Comparison of ENCODE assay signal across 8 mouse cellular contexts in the genomic region with DNA sequence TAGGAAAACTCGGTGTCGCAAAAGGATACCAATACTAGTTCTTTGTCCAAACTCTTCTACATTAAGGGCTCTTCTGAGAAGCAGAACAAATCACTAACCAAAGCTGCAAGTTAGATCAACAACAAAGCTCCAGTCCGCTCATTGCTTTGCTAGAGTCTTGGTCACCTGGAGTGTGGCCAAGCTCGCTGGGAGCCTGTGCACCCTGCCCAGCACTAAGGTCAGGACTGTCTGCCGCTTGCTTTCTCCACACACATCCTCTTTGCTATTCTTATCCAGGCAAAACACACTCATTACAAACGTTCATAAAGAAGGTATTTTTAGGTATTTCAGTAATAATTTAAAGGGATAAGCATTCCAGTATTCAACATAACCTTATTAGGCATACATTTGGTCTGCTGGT.
DNase-seq lines count a peak whose midpoint lies in the region; ATAC-seq and TF ChIP-seq lines count a peak whose summit lies in the region.

No protein-coding gene starts in this region.

- H3K27me3 ChIP-seq in heart, embryonic 11.5 days (ENCODE audit: control insufficient read depth, insufficient read depth, low read length), result no peaks in the 10 kb centered on the region
- H3K27me3 ChIP-seq in heart, embryonic 10.5 days (ENCODE audit: insufficient read depth, poor library complexity, severe bottlenecking), result no peaks in the 10 kb centered on the region
- H3K27me3 ChIP-seq in stomach, postnatal 0 days (ENCODE audit: control insufficient read depth, insufficient read depth, low read length), result no peaks in the 10 kb centered on the region

- peaks cover 6% of the 10 kb centered on the region; the same call in 1 of the 2 replicates for H3K4me1 ChIP-seq in heart, embryonic 11.5 days (ENCODE audit: control insufficient read depth, insufficient read depth, low read length)
- no peaks in the 10 kb centered on the region for H3K4me1 ChIP-seq in heart, embryonic 10.5 days
- H3K4me1 ChIP-seq in stomach, postnatal 0 days (replicated peaks; ENCODE audit: control insufficient read depth, insufficient read depth), result 0 out of 2 replicates have a peak, but pooled peaks cover 2% of the 10 kb centered on the region

- TF ChIP-seq CTCF in stomach, postnatal 0 days (IDR thresholded peaks at IDR 0.05; ENCODE audit: low read depth), result no peak

- no peak overlapping the region for H3K4me3 ChIP-seq in heart, embryonic 11.5 days (ENCODE audit: low read depth, low read length)
- H3K4me3 ChIP-seq in heart, embryonic 10.5 days, result no peak overlapping the region
- no peak overlapping the region for H3K4me3 ChIP-seq in stomach, postnatal 0 days (ENCODE audit: low read depth, low read length)

- TF ChIP-seq EP300 in stomach, postnatal 0 days (optimal IDR thresholded peaks at IDR 0.05), result no peak

- H3K27ac ChIP-seq in heart, embryonic 11.5 days (ENCODE audit: low read depth, low read length), result no peak overlapping the region
- peak overlapping the region; percentile 37; the same call in 1 of the 2 replicates for H3K27ac ChIP-seq in heart, embryonic 10.5 days
- H3K27ac ChIP-seq in stomach, postnatal 0 days (replicated peaks), result 0 out of 2 replicates have a peak overlapping the region, but pooled peaks have one; percentile 8

- no peak overlapping the region for H3K4me2 ChIP-seq in heart, embryonic 11.5 days
- no peak overlapping the region for H3K4me2 ChIP-seq in stomach, postnatal 0 days (replicated peaks; ENCODE audit: low read depth)

- ATAC-seq in heart, embryonic 11.5 days (replicated peaks; ENCODE audit: insufficient number of reproducible peaks, low FRiP score, low TSS enrichment), result no peak
- peak; percentile 73; the same call in 1 of the 2 replicates for ATAC-seq in stomach, postnatal 0 days (ENCODE audit: low FRiP score, low TSS enrichment)
- no peak for ATAC-seq in inflammation-experienced regulatory T-cells, adult 6 months

- H3K36me3 ChIP-seq in heart, embryonic 11.5 days (ENCODE audit: control insufficient read depth, insufficient read depth, low read length), result no peaks in the 10 kb centered on the region
- no peaks in the 10 kb centered on the region for H3K36me3 ChIP-seq in heart, embryonic 10.5 days
- H3K36me3 ChIP-seq in stomach, postnatal 0 days (ENCODE audit: control insufficient read depth, insufficient read depth, low read length), result no peaks in the 10 kb centered on the region

- intact Hi-C loops in left cerebral cortex, postnatal 4 days (cut with DNase I), result no loop called here

- WGBS in heart, embryonic 11.5 days (ENCODE audit: insufficient replicate concordance), result 50% methylated on average over 6 of the region's 6 CpGs
- 57% methylated on average over 6 of the region's 6 CpGs for WGBS in heart, embryonic 10.5 days
- 37% methylated on average over 6 of the region's 6 CpGs for WGBS in stomach, postnatal 0 days

- no peaks in the 10 kb centered on the region for H3K9me3 ChIP-seq in heart, embryonic 11.5 days (replicated peaks; ENCODE audit: control insufficient read depth, low read length)
- H3K9me3 ChIP-seq in heart, embryonic 10.5 days, result no peaks in the 10 kb centered on the region
- no peaks in the 10 kb centered on the region for H3K9me3 ChIP-seq in stomach, postnatal 0 days (ENCODE audit: control insufficient read depth, low read length)

- DNase-seq in heart, adult 11 months, result peak; percentile 98
- peak; percentile 58 for DNase-seq in adrenal gland, adult 8-10 months
- no peak for DNase-seq in heart, embryonic 10.5 days (ENCODE audit: low spot score)
- DNase-seq in left cerebral cortex, postnatal 4 days, result peak; percentile 67
- DNase-seq in stomach, postnatal 0 days (ENCODE audit: low spot score), result peak; percentile 73
- DNase-seq in frontal cortex, postnatal 25 days (ENCODE audit: low spot score in 2 of 2), result no peak

- H3K9ac ChIP-seq in heart, embryonic 11.5 days (ENCODE audit: low read depth, low read length), result no peak overlapping the region
- H3K9ac ChIP-seq in stomach, postnatal 0 days (ENCODE audit: low read length), result no peak overlapping the region

Comparison
In these comparisons a context has a peak if more than half of its experiments do, and no peak if none do; other contexts are left out.
1. DNase-seq: peak in heart, adult 11 months (single experiment), adrenal gland, adult 8-10 months (single experiment), left cerebral cortex, postnatal 4 days (single experiment) and stomach, postnatal 0 days (single experiment); none in heart, embryonic 10.5 days (single experiment) and frontal cortex, postnatal 25 days (0 of 2).